In the genomic region with DNA sequence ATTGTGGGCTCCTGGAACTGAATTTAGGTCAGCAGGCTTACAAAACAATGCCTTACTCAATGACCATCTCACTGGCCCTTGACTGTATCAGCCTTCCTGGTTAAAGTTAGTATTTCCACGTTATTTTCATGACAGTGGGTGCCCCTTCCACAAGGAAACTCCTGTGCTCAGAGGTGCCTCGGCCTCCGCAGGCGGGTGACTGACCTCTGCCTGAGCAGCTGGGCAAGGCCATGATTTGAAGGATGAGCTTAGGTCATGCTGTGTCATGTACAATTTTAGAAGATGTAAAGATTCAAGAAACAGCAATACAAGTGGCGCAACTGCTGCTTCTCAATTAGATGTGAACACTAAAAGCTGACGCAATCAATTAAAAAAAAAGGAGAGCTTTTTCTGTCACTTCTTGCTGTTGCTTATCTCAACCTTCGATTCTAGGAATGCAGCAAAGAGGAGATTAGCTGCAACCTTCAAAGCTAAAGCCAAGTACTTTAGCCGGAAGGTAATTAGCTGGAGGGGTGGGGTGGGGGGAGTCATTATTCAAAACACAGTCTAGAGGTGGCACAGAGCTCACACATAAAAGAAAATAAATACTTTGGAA, we compare ENCODE assay signal across 31 mouse cellular contexts. TPM values are rescaled to one million over a fixed set of nuclear protein-coding genes. Genes with fewer than 3 reads are reported as not detected.
DNase-seq lines count a peak whose midpoint lies in the region; ATAC-seq and TF ChIP-seq lines count a peak whose summit lies in the region.
"Had no signal": no experiment of that assay in that cellular context is flagged by ENCODE, and none has a peak within 500 bp of the region (broad histone marks: within the 10 kb centered on the region; RNA-seq: fewer than 3 reads in every experiment).

No protein-coding gene starts in this region.

- peak; percentile 23 for DNase-seq in embryo, embryonic 10 days (ENCODE audit: low spot score)
- no peak for DNase-seq in embryo, embryonic 10.5 days (ENCODE audit: low spot score)
- peak; percentile 53 for DNase-seq in forebrain, embryonic 14.5 days (ENCODE audit: low spot score)
- no peak for DNase-seq in forebrain, embryonic 11.5 days (ENCODE audit: low spot score)
- peak; percentile 70 for DNase-seq in lung, postnatal 0 days (ENCODE audit: low spot score)
- DNase-seq in lung, adult 2 months: no peak
- peak; percentile 45 for DNase-seq in brain, embryonic 14.5 days (ENCODE audit: low read depth)
- DNase-seq in urinary bladder, postnatal 4 days (ENCODE audit: low spot score in 2 of 2): no peak
- DNase-seq: adrenal gland, postnatal 10 days; cerebellum, adult 11-12 months; cerebellum, adult 9-11 months; gastrocnemius, adult 2 months; gastrocnemius, postnatal 36 days; heart, adult 2 months; heart, postnatal 10 days; kidney, adult 11 months; kidney, postnatal 36 days; right cerebral cortex, postnatal 25 days had no signal

- no peak for ATAC-seq in forebrain, embryonic 14.5 days
- ATAC-seq in forebrain, embryonic 11.5 days (replicated peaks; ENCODE audit: low FRiP score): no peak
- ATAC-seq in lung, postnatal 0 days: peak; percentile 46
- ATAC-seq: forebrain, embryonic 15.5 days had no signal

- no peak for TF ChIP-seq POLR2A in lung, adult 2 months (IDR thresholded peaks at IDR 0.05; ENCODE audit: borderline replicate concordance, extremely low read depth, low read depth, low read length)
- no peak for TF ChIP-seq POLR2A in brain, embryonic 14.5 days (IDR thresholded peaks at IDR 0.05; ENCODE audit: borderline replicate concordance, extremely low read depth, insufficient read depth, insufficient read length, poor library complexity, severe bottlenecking)

- WGBS in forebrain, embryonic 14.5 days: 32% methylated on average over 8 of the region's 8 CpGs
- 33% methylated on average over 8 of the region's 8 CpGs for WGBS in forebrain, embryonic 11.5 days
- 23% methylated on average over 8 of the region's 8 CpGs for WGBS in lung, postnatal 0 days
- WGBS in lung, adult 2 months: 43% methylated on average over 8 of the region's 8 CpGs

- no peak overlapping the region for H3K27ac ChIP-seq in forebrain, embryonic 14.5 days (ENCODE audit: low read depth, low read length)
- H3K27ac ChIP-seq in forebrain, embryonic 11.5 days (ENCODE audit: low read depth, low read length): no peak overlapping the region
- H3K27ac ChIP-seq in lung, postnatal 0 days (ENCODE audit: low read length): 0 out of 2 replicates have a peak overlapping the region, but pooled peaks have one; percentile 27
- H3K27ac ChIP-seq: embryonic facial prominence, embryonic 12.5 days; gastrocnemius, adult 2 months; heart, adult 2 months; heart, embryonic 13.5 days; hindbrain, embryonic 12.5 days; kidney, embryonic 15.5 days; layer of hippocampus, adult 2 months; left cerebral cortex, adult 2 months; limb, embryonic 12.5 days; liver, embryonic 15.5 days; lung, embryonic 15.5 days; stomach, embryonic 15.5 days had no signal

- H3K9me3 ChIP-seq in forebrain, embryonic 14.5 days (replicated peaks; ENCODE audit: control insufficient read depth, low read length): no peaks in the 10 kb centered on the region
- H3K9me3 ChIP-seq in forebrain, embryonic 11.5 days (ENCODE audit: control insufficient read depth, low read length): no peaks in the 10 kb centered on the region
- no peaks in the 10 kb centered on the region for H3K9me3 ChIP-seq in lung, postnatal 0 days (ENCODE audit: low read length)
- H3K9me3 ChIP-seq: embryonic facial prominence, embryonic 12.5 days; forebrain, embryonic 15.5 days; G1E; heart, embryonic 13.5 days; hindbrain, embryonic 12.5 days; kidney, embryonic 15.5 days; limb, embryonic 12.5 days; liver, embryonic 15.5 days; lung, embryonic 15.5 days; stomach, embryonic 15.5 days had no signal

- no peaks in the 10 kb centered on the region for H3K27me3 ChIP-seq in forebrain, embryonic 14.5 days (replicated peaks; ENCODE audit: control insufficient read depth, insufficient read depth, low read length)
- no peaks in the 10 kb centered on the region for H3K27me3 ChIP-seq in forebrain, embryonic 11.5 days (ENCODE audit: control insufficient read depth, insufficient read depth, low read length)
- H3K27me3 ChIP-seq in lung, postnatal 0 days (replicated peaks; ENCODE audit: insufficient read depth, low read length): no peaks in the 10 kb centered on the region
- H3K27me3 ChIP-seq: embryonic facial prominence, embryonic 12.5 days; forebrain, embryonic 15.5 days; kidney, embryonic 15.5 days; lung, embryonic 15.5 days; stomach, embryonic 15.5 days had no signal

- no peak for TF ChIP-seq CTCF in lung, postnatal 0 days (IDR thresholded peaks at IDR 0.05)
- TF ChIP-seq CTCF in lung, adult 2 months (IDR thresholded peaks at IDR 0.05; ENCODE audit: insufficient read depth, low read length): no peak
- no peak for TF ChIP-seq CTCF in brain, embryonic 14.5 days (IDR thresholded peaks at IDR 0.05; ENCODE audit: borderline replicate concordance, extremely low read depth, insufficient read depth, insufficient read length)

- H3K9ac ChIP-seq in forebrain, embryonic 14.5 days (ENCODE audit: low read length): no peak overlapping the region
- no peak overlapping the region for H3K9ac ChIP-seq in forebrain, embryonic 11.5 days (ENCODE audit: low read length)
- H3K9ac ChIP-seq in lung, postnatal 0 days (replicated peaks; ENCODE audit: low read depth): no peak overlapping the region
- H3K9ac ChIP-seq: embryonic facial prominence, embryonic 12.5 days; forebrain, embryonic 15.5 days; heart, embryonic 13.5 days; hindbrain, embryonic 12.5 days; kidney, embryonic 15.5 days; limb, embryonic 12.5 days; liver, embryonic 15.5 days; lung, embryonic 15.5 days; stomach, embryonic 15.5 days had no signal

- TF ChIP-seq EP300 in lung, postnatal 0 days (IDR thresholded peaks at IDR 0.05): peak; percentile 58; the same call in 1 of the 2 replicates

- H3K4me2 ChIP-seq in forebrain, embryonic 14.5 days (ENCODE audit: low read length): no peak overlapping the region
- no peak overlapping the region for H3K4me2 ChIP-seq in forebrain, embryonic 11.5 days (ENCODE audit: low read depth, low read length, severe bottlenecking)
- no peak overlapping the region for H3K4me2 ChIP-seq in lung, postnatal 0 days (replicated peaks; ENCODE audit: low read depth, low read length)
- H3K4me2 ChIP-seq: embryonic facial prominence, embryonic 12.5 days; forebrain, embryonic 15.5 days; heart, embryonic 13.5 days; hindbrain, embryonic 12.5 days; kidney, embryonic 15.5 days; limb, embryonic 12.5 days; liver, embryonic 15.5 days; lung, embryonic 15.5 days; midbrain, embryonic 11.5 days; stomach, embryonic 15.5 days had no signal

- peaks cover 42% of the 10 kb centered on the region for H3K4me1 ChIP-seq in forebrain, embryonic 14.5 days (ENCODE audit: control insufficient read depth, insufficient read depth, low read length)
- H3K4me1 ChIP-seq in forebrain, embryonic 11.5 days (replicated peaks; ENCODE audit: control insufficient read depth, insufficient read depth, low read length): peaks cover 25% of the 10 kb centered on the region
- H3K4me1 ChIP-seq in lung, postnatal 0 days (ENCODE audit: insufficient read depth, low read depth, low read length): no peaks in the 10 kb centered on the region; the same call in none of the 2 replicates
- H3K4me1 ChIP-seq in lung, adult 2 months (ENCODE audit: control insufficient read depth, insufficient read depth, low read length): no peaks in the 10 kb centered on the region; the same call in 1 of the 2 replicates
- H3K4me1 ChIP-seq: liver, embryonic 15.5 days; stomach, embryonic 15.5 days had no signal

- H3K4me3 ChIP-seq in forebrain, embryonic 14.5 days (ENCODE audit: low read depth, low read length): no peak overlapping the region
- no peak overlapping the region for H3K4me3 ChIP-seq in forebrain, embryonic 11.5 days (ENCODE audit: low read depth, low read length)
- no peak overlapping the region for H3K4me3 ChIP-seq in lung, postnatal 0 days (ENCODE audit: low read depth, low read length)
- H3K4me3 ChIP-seq in lung, adult 2 months (replicated peaks; ENCODE audit: extremely low read depth, low read depth, low read length): no peak overlapping the region
- H3K4me3 ChIP-seq: embryonic facial prominence, embryonic 12.5 days; forebrain, embryonic 15.5 days; gastrocnemius, adult 2 months; heart, adult 2 months; heart, embryonic 13.5 days; hindbrain, embryonic 12.5 days; kidney, embryonic 15.5 days; layer of hippocampus, adult 2 months; left cerebral cortex, adult 2 months; limb, embryonic 12.5 days; liver, embryonic 15.5 days; lung, embryonic 15.5 days; stomach, embryonic 15.5 days had no signal

- H3K36me3 ChIP-seq in forebrain, embryonic 14.5 days (ENCODE audit: control insufficient read depth, insufficient read depth, low read length): no peaks in the 10 kb centered on the region
- H3K36me3 ChIP-seq in forebrain, embryonic 11.5 days (ENCODE audit: control insufficient read depth, insufficient read depth, low read length): no peaks in the 10 kb centered on the region
- no peaks in the 10 kb centered on the region for H3K36me3 ChIP-seq in lung, postnatal 0 days (ENCODE audit: insufficient read depth, low read length)
- H3K36me3 ChIP-seq: embryonic facial prominence, embryonic 12.5 days; forebrain, embryonic 15.5 days; G1E; heart, embryonic 13.5 days; hindbrain, embryonic 12.5 days; kidney, embryonic 15.5 days; limb, embryonic 12.5 days; liver, embryonic 15.5 days; lung, embryonic 15.5 days; stomach, embryonic 15.5 days had no signal

RNA-seq across cellular contexts. Expression of a gene that starts 50.7 kb away (rescaled TPM):
- polyA plus RNA-seq in forebrain, embryonic 14.5 days (2014; fragmentation: Nextera tagmentation; extraction: Ambion mirVana): 4.2 and 4.3 TPM in 2 replicates
- 3.2 and 4.2 TPM in 2 replicates for polyA plus RNA-seq in forebrain, embryonic 11.5 days (2014; fragmentation: Nextera tagmentation; extraction: Ambion mirVana)
- 2.3 and 3.1 TPM in 2 replicates for polyA plus RNA-seq in lung, postnatal 0 days (2015; fragmentation: Nextera tagmentation; extraction: Ambion mirVana)
- polyA plus RNA-seq in lung, adult 2 months (2012; rRNA removed): 0.50 and 0.60 TPM in 2 replicates
- 2.3 and 2.7 TPM in 2 replicates for polyA plus RNA-seq in brain, embryonic 14.5 days (2012; rRNA removed)
- polyA plus RNA-seq: G1E; heart, embryonic 13.5 days had no signal

Comparison
In these comparisons a context has a peak if more than half of its experiments do, and no peak if none do; other contexts are left out.
1. DNase-seq: peak in embryo, embryonic 10 days (single experiment), forebrain, embryonic 14.5 days (single experiment), lung, postnatal 0 days (single experiment) and brain, embryonic 14.5 days (single experiment); none in embryo, embryonic 10.5 days (single experiment), forebrain, embryonic 11.5 days (single experiment), lung, adult 2 months (single experiment) and urinary bladder, postnatal 4 days (0 of 2).